Mouse (Mus musculus): ENCODE data around the gene Stap2.

Stap2 gene

DNA sequence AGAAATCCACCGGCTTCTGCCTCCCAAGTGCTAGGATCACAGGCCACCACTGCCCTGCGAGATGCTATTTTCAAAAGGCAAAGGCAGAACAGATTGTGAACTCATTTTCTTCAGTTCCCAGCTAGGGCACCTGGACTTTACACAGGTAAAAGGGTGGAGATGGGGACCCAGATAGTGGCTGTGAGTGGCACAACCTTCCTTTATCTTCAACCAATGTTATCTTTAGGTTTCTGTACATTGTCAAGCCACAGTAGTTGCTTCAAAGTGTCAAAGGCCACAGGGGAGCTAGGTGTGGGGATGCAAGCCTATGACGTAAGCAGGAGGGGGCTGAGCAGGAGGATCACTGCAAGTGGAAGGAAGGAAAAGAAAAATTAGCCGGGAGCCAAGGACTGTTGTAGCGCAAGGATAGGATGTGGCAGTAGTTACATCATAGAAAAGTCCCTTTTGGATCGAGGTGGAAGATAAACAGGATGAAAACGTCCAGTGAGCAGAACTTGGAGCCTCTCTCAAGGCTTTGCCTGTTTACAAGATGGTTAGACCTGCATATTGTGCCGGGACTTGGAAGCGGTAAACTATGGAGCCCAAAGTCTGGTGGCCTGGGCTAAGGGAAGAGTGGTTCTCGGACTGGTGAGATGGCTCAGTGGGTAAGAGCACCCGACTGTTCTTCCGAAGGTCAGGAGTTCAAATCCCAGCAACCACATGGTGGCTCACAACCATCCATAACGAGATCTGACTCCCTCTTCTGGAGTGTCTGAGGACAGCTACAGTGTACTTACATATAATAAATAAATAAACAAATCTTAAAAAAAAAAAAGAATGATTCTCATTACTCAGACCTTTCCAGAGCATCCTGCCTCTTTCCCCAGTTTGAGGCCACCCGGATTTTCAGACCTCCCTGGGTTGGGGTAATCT is 2.3 kb upstream of the Stap2 start:
- DNase-seq (ENCODE audit: low spot score in 2 of 2) = no peak

DNA sequence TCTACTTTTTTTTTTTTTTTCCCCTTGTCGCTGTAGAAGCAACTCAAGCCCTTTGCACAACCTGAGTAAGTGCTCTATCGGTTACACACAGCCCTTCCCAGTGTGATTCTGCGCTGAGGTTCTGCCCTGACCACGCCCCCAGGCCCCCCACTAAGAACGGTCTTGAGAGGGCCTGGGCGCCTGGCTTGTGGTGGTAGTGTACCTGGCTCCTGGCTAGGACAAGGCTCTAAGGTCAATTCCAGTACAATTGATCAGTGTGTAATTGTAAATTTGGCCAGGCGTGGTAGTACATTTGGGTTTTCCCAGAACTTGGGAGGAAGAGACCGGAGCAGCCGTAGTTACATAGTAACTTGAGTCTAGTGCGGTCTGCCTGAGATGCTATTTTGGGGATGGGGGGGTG is 1.6 kb upstream of the Stap2 start:
- DNase-seq (ENCODE audit: low spot score in 2 of 2) = no peak

DNA sequence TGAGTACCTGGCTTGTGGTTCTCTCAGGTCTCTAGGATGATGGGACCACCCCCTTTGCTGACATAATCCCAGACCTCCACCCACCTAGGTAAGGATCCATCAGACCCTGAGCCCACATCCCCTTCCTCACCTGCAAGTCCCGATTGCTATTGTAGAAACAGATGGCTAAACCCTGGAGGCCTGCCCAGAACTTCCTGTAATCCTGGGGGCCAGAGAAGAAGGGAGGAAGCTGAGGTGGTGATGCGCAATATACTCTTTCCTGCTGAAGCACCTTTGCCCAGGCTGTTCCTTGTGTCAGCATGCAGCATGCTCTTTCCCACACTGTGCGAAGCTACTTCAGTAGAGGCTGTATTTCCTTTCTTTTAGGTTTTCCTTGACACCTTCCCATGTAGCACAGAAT is 2.4 kb downstream of the Stap2 start:
- DNase-seq (ENCODE audit: low spot score in 2 of 2) = no peak

DNA sequence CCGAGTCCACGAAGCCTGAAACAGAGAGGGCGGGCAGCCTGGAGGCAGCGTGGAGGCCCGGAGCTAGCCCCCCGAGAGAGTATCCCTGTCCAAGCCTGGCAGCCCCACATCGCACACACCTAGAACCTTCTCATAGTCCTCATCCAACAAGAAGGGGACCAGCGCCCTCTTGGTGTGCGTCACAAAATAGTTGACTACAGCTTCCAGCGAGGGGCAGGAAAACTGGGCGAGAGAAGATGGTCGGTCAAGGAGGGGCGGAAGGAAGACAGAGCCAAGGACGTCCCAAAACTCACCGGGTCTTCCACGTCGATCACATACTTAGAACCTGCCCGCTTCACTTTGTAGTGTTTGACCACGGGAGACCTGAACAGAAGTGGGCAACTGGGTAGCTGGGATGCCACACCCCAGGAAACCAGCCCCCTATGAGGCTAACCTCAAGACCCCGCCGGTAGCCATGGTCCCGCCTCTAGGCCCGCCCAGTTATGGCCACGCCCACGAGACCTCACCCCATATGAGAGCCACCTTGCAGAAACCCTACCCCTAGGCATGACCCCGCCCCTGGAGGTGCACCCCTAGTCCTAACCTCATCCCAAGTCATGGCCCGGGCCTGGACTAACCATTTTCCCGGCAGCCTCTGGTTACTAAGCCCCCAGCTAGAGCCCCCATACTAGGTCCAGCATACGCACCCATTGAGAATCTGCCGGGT is 5.4 kb downstream of the Stap2 start:
- DNase-seq (ENCODE audit: low spot score in 2 of 2) = no peak

DNA sequence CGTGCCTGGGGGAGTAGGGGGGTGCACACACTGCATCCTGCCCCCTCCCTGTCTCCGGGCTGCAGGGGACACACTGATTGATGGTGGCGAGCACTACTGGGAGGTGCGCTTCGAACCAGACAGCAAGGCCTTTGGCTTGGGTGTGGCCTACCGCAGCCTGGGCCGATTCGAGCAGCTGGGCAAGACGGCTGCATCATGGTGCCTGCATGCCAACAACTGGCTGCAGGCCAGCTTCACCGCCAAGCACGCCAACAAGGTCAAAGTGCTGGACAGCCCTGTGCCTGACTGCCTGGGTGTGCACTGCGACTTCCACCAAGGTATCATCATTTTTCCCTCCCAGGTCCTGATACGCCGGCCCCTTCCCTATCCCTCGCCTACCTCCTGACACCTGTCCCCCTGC is 9.4 kb downstream of the Stap2 start:
- DNase-seq (ENCODE audit: low spot score in 2 of 2) = no peak

DNA sequence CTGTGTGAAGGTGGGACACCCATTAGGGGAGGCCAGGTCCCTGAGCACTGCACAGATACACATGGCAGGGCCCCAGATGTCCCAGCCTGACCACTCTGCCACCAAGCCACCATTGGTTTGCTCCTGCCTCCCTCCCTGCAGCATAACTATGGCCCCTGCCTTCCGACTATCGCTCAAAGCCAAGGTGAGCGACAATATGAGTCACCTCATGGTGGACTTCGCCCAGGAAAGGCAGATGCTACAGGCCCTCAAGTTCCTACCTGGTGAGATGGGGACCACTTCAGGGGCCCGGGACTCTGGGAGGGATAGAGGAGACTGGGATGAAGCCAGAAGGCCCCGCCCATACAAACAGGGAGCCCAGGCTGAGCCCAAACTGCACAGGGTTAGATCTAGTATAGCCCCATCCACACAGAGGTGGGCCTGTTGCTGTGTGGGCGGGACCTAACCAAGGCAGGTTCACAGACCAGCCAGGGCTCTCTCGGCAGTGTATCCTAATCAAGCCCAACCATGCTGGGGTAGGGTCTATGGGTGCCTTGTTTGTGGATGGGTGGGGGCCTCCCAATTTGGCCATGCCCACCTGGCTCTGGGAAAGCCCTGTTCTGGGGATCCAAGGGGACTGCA is 15.0 kb downstream of the Stap2 start:
- DNase-seq (ENCODE audit: low spot score in 2 of 2) = no peak

DNA sequence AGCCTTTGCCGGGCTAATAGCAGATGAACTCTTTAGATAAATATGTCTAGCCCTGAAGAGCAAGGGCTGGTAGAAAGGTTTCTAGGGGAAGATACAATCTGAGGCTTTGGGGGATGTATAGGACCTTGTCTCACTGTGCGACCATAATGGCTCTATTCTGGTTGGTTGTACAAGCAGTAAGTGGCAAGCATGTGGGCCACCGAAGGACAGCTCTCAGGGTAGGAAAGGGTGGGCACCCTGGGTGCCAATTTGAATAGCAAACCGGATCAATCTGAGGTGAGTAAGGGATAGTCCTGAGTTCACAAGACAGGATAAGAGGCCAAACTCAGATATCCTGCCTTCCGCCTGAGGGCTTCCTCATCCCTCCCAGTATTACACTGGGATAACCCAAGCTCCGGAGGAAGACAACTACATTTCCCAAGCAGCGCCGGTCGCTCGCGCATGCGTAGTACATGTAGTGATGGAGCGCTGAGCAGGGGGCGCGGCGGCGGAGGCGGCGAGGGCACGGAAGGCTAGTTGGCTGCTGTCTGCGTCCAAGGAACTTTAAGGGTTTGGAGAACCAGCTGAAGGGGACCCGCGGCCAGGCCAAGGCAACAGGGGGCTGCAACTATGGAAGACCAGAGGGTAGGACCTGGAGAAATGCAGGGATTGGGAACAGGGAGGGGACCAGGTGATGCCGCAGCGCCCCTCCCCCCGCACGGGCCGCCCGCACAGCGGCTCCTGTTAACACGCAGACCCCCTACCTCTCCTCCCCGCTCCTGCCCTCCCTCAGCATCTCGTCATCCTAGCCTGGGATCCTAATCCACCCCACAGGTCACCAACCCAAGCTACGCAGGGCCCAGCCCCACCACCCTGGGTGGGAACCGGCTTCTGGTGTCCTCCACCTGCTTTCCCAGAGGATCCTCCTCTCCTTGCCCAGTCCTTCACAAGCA is 19.1 kb downstream of the Stap2 start, which contains the start of gene Fsd1:
Gene Fsd1, plus strand, starts transcription at position 480 of the 932 bp plus-strand sequence.
- peak; percentile 46 to 85 for DNase-seq (ENCODE audit: low spot score in 2 of 2)

DNA sequence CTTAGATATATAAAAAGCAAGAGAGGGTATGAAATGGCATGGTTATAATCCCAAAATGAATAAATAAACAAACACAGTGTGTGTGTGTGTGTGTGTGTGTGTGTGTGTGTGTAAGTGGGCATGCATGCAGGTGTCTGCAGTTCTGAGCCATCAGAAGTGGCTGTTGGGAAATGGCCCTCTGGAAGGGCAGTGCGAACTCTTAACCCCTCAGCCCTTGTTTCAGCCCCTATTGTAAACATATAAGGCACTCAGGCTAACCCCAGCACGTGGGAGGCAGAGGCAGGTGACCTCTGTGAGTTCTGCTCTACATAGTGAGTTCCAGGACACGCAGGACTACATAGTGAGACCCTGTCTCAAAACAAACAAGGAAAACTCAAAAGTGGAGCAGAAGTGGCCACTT is 28.1 kb downstream of the Stap2 start:
- DNase-seq (ENCODE audit: low spot score in 2 of 2) = no peak

DNA sequence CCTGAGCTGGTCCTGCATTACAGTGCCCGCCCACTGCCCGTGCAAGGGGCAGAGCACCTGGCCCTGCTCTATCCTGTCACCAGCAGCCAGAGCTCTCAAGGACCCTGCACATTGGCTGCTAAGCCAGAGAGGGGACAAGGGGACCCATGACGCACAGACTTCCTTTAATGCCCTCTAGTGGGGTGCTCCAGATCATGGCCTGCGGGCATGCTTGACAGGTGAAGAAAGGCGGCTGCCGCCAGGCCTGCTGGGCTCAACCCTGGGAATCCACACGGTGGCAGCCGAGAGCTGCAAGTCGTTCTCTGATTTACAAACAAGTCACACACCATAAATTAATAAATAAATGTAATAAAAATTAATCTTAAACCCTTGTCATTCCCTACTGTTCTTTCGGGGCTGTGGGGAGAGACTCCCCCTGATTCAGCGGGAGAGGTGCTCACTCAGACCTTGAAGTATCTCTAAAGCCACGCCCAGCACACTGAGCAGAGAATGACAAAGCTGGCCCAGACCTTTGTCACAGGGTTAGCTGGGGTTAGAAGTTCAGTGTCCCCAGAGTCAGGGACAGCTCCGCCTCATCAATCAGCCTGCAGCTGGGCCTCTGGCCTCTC is 29.0 kb downstream of the Stap2 start:
- peak in 1 of 2 experiments; percentile 73 for DNase-seq (ENCODE audit: low spot score in 2 of 2)

DNA sequence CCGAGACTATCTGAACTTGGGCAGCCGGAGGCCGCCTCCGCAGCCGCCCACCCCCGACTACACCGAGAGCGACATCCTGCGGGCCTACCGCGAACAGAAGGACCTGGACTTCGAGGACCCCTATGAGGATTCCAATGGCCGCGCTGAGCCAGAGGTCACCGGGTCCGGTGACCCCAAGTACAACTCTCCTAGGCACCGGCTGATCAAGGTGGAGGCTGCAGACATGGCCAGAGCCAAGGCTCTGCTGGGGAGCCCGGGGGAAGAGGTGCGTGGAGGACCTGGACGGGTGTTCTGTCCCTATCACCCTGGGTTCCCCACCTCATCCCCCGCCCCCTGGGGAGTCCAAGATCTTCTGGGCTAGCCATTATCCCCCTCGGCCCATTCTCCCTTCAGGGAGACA is 33.9 kb downstream of the Stap2 start:
- DNase-seq (ENCODE audit: low spot score in 2 of 2) = no peak

DNA sequence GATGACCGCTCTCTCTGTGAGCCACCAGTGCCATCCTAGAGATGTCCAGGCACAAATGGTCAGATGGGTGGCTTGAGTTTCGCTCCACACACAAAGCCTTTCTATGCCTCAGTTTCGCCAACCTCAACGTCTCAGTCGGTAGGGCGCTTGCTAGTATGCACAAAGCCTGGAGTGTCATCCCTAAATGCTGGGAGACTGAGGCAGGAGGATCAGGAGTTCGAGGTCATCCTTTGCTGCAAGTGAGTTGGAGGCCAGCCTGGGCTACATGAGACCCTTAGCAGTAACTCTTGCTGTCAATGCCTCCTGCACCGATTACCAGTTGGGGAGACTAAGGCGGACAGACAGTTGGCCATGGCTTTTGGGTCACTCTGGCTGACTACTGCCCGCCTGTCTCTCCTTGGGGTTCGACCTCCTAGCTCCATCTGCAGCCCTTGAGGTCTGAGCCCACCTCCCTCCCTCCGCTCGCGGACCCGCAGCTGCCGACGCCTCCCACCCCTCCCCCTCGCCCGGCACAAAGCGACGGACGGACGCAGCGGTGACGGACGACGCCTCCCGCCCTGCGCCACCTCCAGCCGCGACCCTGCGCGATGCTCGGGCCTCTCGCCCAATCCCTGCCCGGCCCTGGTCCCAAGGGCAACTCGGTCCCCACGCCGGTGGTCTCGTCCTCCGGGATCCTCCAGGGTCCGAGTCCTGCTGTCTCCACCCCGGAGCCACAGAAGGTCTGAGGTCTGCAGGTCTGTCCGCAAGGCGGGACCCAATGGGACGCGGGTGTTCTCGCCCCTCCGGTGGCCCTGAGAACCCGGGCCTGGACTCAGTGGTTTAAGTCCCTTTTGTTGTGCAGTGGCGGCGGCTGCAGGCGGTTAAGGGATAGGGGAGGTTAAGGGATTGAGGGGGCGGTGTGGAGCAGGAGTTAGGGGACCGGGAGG is 35.2 kb downstream of the Stap2 start, which contains the start of gene Shd:
Gene Shd, plus strand, starts transcription at position 502 of the 926 bp plus-strand sequence.
- no peak for DNase-seq (ENCODE audit: low spot score in 2 of 2)

DNA sequence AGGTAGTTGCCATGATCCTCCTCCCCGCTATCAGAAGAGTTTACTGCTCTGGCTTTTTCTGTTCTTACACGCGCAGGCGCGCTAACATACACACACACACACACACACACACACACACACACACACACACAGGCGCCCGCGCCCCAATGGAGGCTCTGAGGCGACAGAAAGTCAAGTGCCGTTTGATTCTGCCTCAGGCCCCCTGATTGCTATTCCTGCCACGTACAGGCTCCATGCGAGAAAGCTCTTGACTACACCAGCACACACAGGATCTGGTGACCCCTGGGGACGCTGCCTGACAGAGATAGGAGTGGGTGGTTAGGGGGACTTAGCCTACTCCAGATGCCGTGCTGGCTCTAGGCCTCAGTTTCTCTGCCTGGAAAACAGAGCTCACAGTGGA is 35.8 kb downstream of the Stap2 start:
- DNase-seq (ENCODE audit: low spot score in 2 of 2) = no peak

DNA sequence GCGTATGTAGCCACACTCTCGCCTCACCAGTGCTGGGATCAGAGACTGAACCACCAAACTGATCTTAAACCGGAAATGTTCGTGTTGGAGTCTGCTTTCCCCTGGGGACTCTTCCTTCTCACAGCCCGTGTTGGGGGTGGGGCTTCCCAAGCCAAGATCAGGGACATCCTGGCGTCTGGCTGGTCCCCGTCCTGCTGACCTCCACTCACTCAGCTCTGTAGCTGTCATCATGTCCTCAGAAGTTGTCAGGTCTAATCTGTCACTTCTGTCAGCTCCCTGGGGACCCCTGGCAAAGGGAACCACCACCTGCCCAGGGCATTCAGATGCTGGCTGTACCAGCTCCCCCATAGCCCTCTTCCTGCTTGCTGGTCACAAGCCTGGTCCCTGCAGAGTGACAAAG is 37.2 kb downstream of the Stap2 start:
- no peak for DNase-seq (ENCODE audit: low spot score in 2 of 2)

DNA sequence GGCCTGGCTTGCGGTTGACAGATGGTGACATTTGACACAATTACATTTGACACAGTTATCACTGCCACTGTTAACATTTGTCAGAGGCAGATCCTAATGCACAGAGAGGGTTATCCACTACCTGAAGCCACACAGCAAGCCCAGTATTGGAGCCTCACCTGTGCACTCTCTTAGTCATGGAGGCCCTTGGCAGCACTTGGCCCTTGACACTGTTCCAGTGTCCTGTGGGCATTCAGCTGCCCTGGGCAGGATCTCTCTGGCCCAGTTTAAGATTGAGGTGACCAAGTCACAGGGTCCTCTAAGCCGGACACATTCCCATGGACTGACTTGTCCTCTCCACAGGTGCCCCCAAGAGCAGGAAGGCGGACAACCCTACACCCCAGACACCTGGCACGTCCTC is 38.2 kb downstream of the Stap2 start:
- DNase-seq (ENCODE audit: low spot score in 2 of 2) = no peak

DNA sequence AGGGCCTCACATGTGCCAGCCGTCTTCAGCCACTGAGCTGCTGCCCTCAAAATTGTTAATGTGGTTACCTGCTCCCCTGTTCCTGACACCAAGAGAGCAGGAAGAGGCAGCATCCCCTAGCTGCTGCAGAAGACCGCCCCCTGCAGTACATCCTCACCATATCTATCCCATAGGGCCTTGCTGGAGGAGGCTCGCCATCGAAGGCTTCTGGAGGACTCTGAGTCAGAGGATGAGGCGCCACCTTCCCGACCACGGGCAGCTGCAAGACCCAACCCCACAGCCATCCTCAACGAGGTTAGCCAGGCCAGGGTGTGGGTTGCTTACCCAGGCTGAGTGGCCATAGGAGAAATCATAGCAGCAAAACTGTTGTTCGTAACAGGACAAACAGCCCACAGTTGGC is 40.4 kb downstream of the Stap2 start:
- no peak for DNase-seq (ENCODE audit: low spot score in 2 of 2)

DNA sequence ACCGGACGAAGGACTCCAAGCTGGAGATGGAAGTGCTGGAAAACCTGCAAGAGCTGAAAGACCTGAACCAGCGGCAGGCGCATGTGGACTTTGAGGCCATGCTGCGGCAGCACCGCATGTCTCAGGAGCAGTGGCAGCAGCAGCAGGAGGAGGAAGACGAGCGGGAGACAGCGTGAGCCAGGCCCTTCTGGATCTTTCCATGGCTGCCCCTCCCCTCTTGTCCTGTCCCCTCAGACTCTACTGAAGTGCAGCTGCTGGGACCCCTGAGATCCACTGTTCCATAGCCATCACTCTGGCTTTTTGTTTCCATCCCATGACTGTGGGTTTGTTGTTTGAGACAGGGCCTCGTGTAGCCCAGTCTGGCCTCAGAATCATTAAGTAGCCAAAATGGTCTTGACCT is 40.9 kb downstream of the Stap2 start:
- no peak for DNase-seq (ENCODE audit: low spot score in 2 of 2)

DNA sequence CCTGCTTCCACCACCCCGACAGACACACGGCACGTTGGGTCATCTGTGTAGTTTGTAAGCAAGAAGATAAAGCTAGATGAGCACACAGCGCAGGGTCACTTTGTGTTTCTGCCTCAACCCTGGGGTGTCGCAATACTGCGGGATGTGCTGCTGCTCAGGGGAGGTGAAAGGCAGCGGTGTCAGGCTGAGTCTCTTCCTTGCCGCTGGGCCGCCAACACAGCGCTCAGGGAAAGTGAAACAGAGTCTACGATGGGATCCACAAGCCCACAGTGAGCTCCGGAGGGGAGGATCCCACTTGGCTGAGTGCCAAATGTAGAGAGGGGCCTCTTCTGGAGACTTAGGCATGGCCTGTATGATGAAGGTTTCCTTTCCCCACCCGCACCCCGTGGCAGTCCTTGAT is 42.2 kb downstream of the Stap2 start:
- no peak for DNase-seq (ENCODE audit: low spot score in 2 of 2)

DNA sequence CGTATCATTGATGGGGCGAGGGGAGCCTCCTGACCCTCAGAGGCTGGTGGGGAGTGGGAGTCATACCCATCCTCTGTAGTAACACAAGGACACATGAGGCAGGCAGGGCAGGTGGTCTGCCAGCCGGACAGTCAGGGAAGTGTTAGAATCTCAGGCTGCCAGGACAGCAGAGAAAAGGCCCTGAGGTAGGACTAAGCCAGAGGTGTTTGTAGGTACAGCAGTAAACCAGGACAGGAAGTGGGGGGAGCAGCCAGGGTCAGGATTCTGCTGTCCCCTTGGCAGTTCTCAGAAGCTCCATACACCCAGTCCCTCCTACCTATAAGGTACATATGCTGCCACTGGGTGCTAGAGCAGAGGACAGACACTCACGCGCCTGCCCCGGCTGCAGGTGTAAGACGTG is 43.8 kb downstream of the Stap2 start:
- no peak for DNase-seq (ENCODE audit: low spot score in 2 of 2)

DNA sequence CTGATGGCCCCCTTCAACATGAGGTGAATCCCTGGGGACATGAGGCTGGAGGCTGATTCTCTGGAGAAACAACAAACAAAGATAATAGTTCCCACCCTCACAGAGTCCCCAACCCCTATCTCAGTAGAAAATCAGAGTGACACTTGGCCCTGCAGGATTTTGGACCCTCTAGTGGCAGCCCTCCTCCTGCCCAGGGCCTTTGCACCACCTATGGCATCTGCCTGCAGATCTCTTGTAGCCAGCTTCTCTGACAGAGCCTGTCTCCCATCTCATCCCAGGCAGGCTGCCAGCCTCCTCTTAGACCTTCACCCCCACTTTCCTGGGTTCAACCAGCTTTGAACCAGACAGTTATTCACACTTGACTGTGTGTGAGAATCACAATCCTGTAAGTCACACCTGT is 44.6 kb downstream of the Stap2 start:
- DNase-seq (ENCODE audit: low spot score in 2 of 2) = no peak

Data from left cerebral cortex, adult 9 months (tissue).